Mouse (Mus musculus): ENCODE data around the gene Klk12. TPM values are rescaled to one million over a fixed set of nuclear protein-coding genes. Genes with fewer than 3 reads are reported as not detected.

Klk12 gene
- polyA plus RNA-seq, 1 experiment: not detected

- no peak within 1 kb of the TSS for H3K4me3 ChIP-seq (ENCODE audit: insufficient read depth, low read depth, low read length)
- TF ChIP-seq POLR2A (IDR thresholded peaks at IDR 0.05; ENCODE audit: low read depth, low read length): no peak
- TF ChIP-seq CTCF (conservative IDR thresholded peaks at IDR 0.05; ENCODE audit: insufficient read depth, insufficient read length, low read depth, low read length): no peak
- WGBS: 48% methylated on average over 5 of the region's 5 CpGs
- H3K36me3 ChIP-seq (ENCODE audit: control insufficient read depth, insufficient read depth, low read length): no peaks in the 10 kb centered on the region
- H3K27ac ChIP-seq (ENCODE audit: insufficient read depth, low read depth, low read length): no peak within 1 kb of the TSS
- H3K4me1 ChIP-seq (ENCODE audit: control insufficient read depth, insufficient read depth, low read length): no peaks in the 10 kb centered on the region
- DNase-seq: no peak
- no peaks in the 10 kb centered on the region for H3K27me3 ChIP-seq (replicated peaks; ENCODE audit: control insufficient read depth, insufficient read depth, low read length)
Observed at GRCm38 (mm10) chr7:43780746-43781145, 12.0 kb downstream of the Klk12 start, which contains the start of gene Klk10. Gene Klk10 (plus strand): TSS chr7:43781035.

GRCm38 (mm10) chr7:43781541-43781940, 12.8 kb downstream of the Klk12 start:
- TF ChIP-seq POLR2A (IDR thresholded peaks at IDR 0.05; ENCODE audit: low read depth, low read length): no peak
- TF ChIP-seq CTCF (conservative IDR thresholded peaks at IDR 0.05; ENCODE audit: insufficient read depth, insufficient read length, low read depth, low read length): no peak
- Histone ChIP-seq H3K4me1 (ENCODE audit: control insufficient read depth, insufficient read depth, low read length) (no peaks in the 10 kb centered on the region), H3K27ac (ENCODE audit: insufficient read depth, low read depth, low read length) (no peak overlapping the region), H3K36me3 (ENCODE audit: control insufficient read depth, insufficient read depth, low read length) (no peaks in the 10 kb centered on the region), H3K27me3 (replicated peaks; ENCODE audit: control insufficient read depth, insufficient read depth, low read length) (no peaks in the 10 kb centered on the region), H3K4me3 (ENCODE audit: insufficient read depth, low read depth, low read length) (no peak overlapping the region)
- DNase-seq: no peak
- 91% methylated on average over 11 of the region's 11 CpGs for WGBS

- Histone ChIP-seq H3K27me3 (replicated peaks; ENCODE audit: control insufficient read depth, insufficient read depth, low read length) (no peaks in the 10 kb centered on the region), H3K27ac (ENCODE audit: insufficient read depth, low read depth, low read length) (no peak overlapping the region), H3K36me3 (ENCODE audit: control insufficient read depth, insufficient read depth, low read length) (no peaks in the 10 kb centered on the region), H3K4me3 (ENCODE audit: insufficient read depth, low read depth, low read length) (peak overlapping the region; percentile 2; the same call in 1 of the 2 replicates), H3K4me1 (ENCODE audit: control insufficient read depth, insufficient read depth, low read length) (no peaks in the 10 kb centered on the region)
- 8% methylated on average over 36 of the region's 36 CpGs for WGBS
- TF ChIP-seq CTCF (conservative IDR thresholded peaks at IDR 0.05; ENCODE audit: insufficient read depth, insufficient read length, low read depth, low read length) (peak; percentile 77), POLR2A (IDR thresholded peaks at IDR 0.05; ENCODE audit: low read depth, low read length) (no peak)
- DNase-seq: peak; percentile 76
Observed at GRCm38 (mm10) chr7:43782275-43783265, 13.9 kb downstream of the Klk12 start.

GRCm38 (mm10) chr7:43785286-43785685, 16.6 kb downstream of the Klk12 start:
- no peaks in the 10 kb centered on the region for H3K27me3 ChIP-seq (replicated peaks; ENCODE audit: control insufficient read depth, insufficient read depth, low read length)
- H3K4me3 ChIP-seq (ENCODE audit: insufficient read depth, low read depth, low read length): no peak overlapping the region
- H3K27ac ChIP-seq (ENCODE audit: insufficient read depth, low read depth, low read length): no peak overlapping the region
- TF ChIP-seq POLR2A (IDR thresholded peaks at IDR 0.05; ENCODE audit: low read depth, low read length): no peak
- 0 out of 2 replicates have a peak, but pooled peaks have one; percentile 30 for TF ChIP-seq CTCF (conservative IDR thresholded peaks at IDR 0.05; ENCODE audit: insufficient read depth, insufficient read length, low read depth, low read length)
- no peaks in the 10 kb centered on the region for H3K36me3 ChIP-seq (ENCODE audit: control insufficient read depth, insufficient read depth, low read length)
- DNase-seq: peak; percentile 39
- 87% methylated on average over 1 of the region's 1 CpGs for WGBS
- H3K4me1 ChIP-seq (ENCODE audit: control insufficient read depth, insufficient read depth, low read length): no peaks in the 10 kb centered on the region

GRCm38 (mm10) chr7:43788096-43788495, 19.4 kb downstream of the Klk12 start:
- H3K27ac ChIP-seq (ENCODE audit: insufficient read depth, low read depth, low read length): no peak overlapping the region
- no peaks in the 10 kb centered on the region for H3K36me3 ChIP-seq (ENCODE audit: control insufficient read depth, insufficient read depth, low read length)
- no peak overlapping the region for H3K4me3 ChIP-seq (ENCODE audit: insufficient read depth, low read depth, low read length)
- no peak for DNase-seq
- no peaks in the 10 kb centered on the region for H3K27me3 ChIP-seq (replicated peaks; ENCODE audit: control insufficient read depth, insufficient read depth, low read length)
- H3K4me1 ChIP-seq (ENCODE audit: control insufficient read depth, insufficient read depth, low read length): no peaks in the 10 kb centered on the region
- 78% methylated on average over 3 of the region's 3 CpGs for WGBS
- TF ChIP-seq POLR2A (IDR thresholded peaks at IDR 0.05; ENCODE audit: low read depth, low read length) (no peak), CTCF (conservative IDR thresholded peaks at IDR 0.05; ENCODE audit: insufficient read depth, insufficient read length, low read depth, low read length) (no peak)

- H3K27me3 ChIP-seq (replicated peaks; ENCODE audit: control insufficient read depth, insufficient read depth, low read length): no peaks in the 10 kb centered on the region; the same call in 1 of the 2 replicates
- DNase-seq: no peak
- no peaks in the 10 kb centered on the region for H3K36me3 ChIP-seq (ENCODE audit: control insufficient read depth, insufficient read depth, low read length)
- WGBS: 64% methylated on average over 2 of the region's 2 CpGs
- TF ChIP-seq CTCF (conservative IDR thresholded peaks at IDR 0.05; ENCODE audit: insufficient read depth, insufficient read length, low read depth, low read length) (no peak), POLR2A (IDR thresholded peaks at IDR 0.05; ENCODE audit: low read depth, low read length) (no peak)
- no peaks in the 10 kb centered on the region for H3K4me1 ChIP-seq (ENCODE audit: control insufficient read depth, insufficient read depth, low read length)
- H3K27ac ChIP-seq (ENCODE audit: insufficient read depth, low read depth, low read length): no peak overlapping the region
- H3K4me3 ChIP-seq (ENCODE audit: insufficient read depth, low read depth, low read length): no peak overlapping the region
Observed at GRCm38 (mm10) chr7:43789295-43789694, 20.6 kb downstream of the Klk12 start.

- Histone ChIP-seq H3K4me3 (ENCODE audit: insufficient read depth, low read depth, low read length) (no peak within 1 kb of the TSS), H3K36me3 (ENCODE audit: control insufficient read depth, insufficient read depth, low read length) (no peaks in the 10 kb centered on the region), H3K27ac (ENCODE audit: insufficient read depth, low read depth, low read length) (no peak within 1 kb of the TSS), H3K4me1 (ENCODE audit: control insufficient read depth, insufficient read depth, low read length) (no peaks in the 10 kb centered on the region), H3K27me3 (replicated peaks; ENCODE audit: control insufficient read depth, insufficient read depth, low read length) (no peaks in the 10 kb centered on the region; the same call in 1 of the 2 replicates)
- WGBS: 76% methylated on average over 7 of the region's 7 CpGs
- TF ChIP-seq POLR2A (IDR thresholded peaks at IDR 0.05; ENCODE audit: low read depth, low read length) (no peak), CTCF (conservative IDR thresholded peaks at IDR 0.05; ENCODE audit: insufficient read depth, insufficient read length, low read depth, low read length) (no peak)
- DNase-seq: no peak
Observed at GRCm38 (mm10) chr7:43791591-43791990, 22.9 kb downstream of the Klk12 start, which contains the start of gene Klk9. Gene Klk9 (plus strand): TSS chr7:43791891.

Measured in kidney, adult 2 months (tissue).